Mouse (Mus musculus): ENCODE results near the gene Nudt4.
A peak's percentile ranks its signal among the peaks of the same experiment; 100 is the strongest.
"Not testable (repeated sequence)": the region's sequence is repeated elsewhere in the genome, so short reads cannot be mapped to it uniquely, and the experiment has no call there.

The Nudt4 gene

DNA sequence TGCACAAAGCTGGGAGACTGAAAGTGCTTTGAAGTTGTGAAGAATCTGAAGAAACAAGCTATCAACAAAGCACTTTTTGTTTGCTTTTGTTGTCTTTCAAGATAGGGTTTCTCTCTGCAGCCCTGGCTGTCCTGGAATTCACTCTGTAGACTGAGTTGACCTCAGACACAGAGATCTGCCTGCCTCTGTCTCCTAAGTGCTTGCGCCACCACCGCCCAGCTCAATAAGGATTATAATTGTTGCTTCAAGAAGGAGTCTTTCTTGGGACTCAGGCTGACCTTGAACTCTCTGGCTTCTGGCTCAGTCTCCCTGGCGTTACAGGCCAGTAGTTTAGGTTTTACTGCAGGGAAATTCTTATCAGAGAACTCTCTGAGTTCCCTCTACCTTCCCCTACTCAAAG, 2.8 kb upstream of the Nudt4 start:
- DNase-seq: no peak

GRCm38 (mm10) chr10:95565156-95565854, 1.4 kb upstream of the Nudt4 start:
- no peak for DNase-seq

GRCm38 (mm10) chr10:95562859-95563841, 796 bp downstream of the Nudt4 start:
- peak; percentile 63 for DNase-seq

- DNase-seq: no peak
Measured at GRCm38 (mm10) chr10:95562395-95562794, 1.6 kb downstream of the Nudt4 start.

GRCm38 (mm10) chr10:95561616-95562015, 2.3 kb downstream of the Nudt4 start:
- no peak for DNase-seq

DNA sequence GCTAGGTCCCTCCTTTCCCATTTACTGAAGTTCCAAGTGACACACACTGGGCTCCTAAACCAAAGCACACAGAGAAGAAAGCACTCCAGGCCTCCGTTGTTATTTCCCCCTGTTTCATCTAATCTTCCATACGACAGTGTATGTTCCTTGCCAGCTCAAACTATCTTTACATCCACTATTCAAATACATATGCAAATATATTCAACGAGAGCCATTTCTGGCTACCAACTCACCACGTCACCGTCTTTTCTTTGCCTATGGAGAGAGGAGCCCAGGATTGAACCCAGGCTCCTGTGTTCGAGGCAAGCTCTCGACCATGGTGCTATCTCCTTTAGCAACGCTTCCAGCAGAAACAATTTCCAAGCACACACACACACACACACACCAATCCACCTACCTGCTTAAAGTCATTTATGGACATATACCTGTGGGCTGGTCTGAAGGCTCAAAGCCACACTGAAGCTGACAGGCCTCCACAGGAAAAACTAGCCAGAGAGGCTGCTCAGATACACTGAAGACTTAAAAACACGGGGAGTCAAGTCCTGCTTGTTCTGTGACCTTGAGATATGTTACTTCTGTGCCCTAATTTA, 3.5 kb downstream of the Nudt4 start:
- no peak for DNase-seq

- DNase-seq: no peak
Measured at GRCm38 (mm10) chr10:95559426-95559825, 4.5 kb downstream of the Nudt4 start.

DNA sequence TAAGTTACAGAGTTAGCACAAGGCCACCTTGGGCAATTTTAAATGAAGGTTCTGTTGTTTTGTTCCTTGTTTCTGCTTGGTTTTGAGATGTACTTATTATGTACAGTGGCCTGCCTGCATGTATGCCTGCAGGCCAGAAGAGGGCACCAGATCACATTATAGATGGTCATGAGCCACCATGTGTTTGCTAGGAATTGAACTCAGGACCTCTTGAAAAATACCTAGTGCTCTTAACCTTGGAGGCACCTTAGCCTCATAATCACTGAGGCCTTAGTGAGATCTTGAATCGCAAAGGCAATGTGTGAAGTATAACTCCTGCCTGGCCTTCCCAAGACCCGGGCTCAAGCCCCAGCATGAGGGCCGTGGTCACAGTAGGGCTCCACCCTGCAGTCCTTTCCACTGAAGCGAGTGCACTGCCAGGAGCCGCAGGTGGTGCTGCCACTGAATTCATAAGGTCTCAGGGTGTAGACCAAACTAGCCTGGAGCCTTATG, 6.6 kb downstream of the Nudt4 start:
- DNase-seq: no peak

DNA sequence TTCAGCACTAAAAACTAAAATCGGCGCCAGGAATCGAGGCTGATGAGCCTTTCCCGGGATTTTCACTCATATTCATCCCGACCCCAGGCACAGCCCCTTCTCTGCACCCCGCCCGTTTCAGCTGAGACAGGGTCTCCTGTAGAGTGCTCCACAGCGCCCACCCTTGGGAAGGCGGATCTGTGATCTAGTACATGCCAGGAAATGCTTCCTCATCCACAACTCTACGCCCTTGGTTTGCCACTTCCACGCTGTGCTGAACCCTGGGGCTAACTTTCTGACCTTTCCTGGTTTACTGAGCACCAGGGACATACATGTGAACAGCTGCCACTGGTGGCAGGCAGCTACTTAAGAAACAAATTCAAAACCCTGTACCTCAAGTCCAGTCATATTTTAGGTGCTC, 8.1 kb downstream of the Nudt4 start:
- DNase-seq: no peak

- DNase-seq: no peak
Measured at GRCm38 (mm10) chr10:95552326-95552725, 11.6 kb downstream of the Nudt4 start.

GRCm38 (mm10) chr10:95551752-95552151, 12.2 kb downstream of the Nudt4 start:
- DNase-seq: no peak

DNA sequence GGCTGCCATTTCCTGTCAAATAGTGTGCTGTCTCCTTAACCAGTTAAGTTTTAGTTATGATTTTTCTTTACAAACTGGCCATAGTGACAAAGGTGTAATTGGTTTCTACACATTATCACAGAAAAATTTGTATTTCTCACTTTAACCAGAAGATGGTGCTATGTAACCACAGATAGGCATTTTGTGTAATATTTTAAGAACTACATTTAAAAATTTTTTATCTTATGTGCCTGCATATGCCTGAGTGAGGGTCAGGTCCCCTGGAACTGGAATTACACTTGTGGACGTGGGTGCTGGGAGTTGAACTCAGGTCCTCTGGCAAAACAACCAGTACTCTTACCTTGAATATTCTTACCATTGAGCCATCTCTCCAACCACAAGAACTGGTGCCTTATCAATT, 13.4 kb downstream of the Nudt4 start:
- no peak for DNase-seq

DNA sequence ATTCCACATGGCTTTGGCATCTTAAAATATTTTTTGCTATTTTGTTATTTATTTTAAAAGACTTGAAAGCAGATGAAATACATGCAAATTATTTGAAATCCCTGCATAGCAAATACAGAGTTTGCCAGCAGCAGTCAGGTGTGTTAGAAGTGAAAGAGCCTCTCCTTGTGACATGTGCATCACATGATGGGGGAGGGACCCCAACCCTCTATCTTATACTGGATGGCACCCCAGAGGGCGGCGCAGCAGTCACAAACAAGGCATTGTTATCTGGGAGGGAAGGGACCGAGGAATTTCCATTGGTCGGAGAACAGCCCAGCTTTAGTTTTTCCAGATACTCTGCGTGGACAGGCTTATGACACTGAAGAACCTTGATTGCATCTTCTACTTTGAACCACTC, 14.9 kb downstream of the Nudt4 start:
- not testable (repeated sequence) for DNase-seq

DNA sequence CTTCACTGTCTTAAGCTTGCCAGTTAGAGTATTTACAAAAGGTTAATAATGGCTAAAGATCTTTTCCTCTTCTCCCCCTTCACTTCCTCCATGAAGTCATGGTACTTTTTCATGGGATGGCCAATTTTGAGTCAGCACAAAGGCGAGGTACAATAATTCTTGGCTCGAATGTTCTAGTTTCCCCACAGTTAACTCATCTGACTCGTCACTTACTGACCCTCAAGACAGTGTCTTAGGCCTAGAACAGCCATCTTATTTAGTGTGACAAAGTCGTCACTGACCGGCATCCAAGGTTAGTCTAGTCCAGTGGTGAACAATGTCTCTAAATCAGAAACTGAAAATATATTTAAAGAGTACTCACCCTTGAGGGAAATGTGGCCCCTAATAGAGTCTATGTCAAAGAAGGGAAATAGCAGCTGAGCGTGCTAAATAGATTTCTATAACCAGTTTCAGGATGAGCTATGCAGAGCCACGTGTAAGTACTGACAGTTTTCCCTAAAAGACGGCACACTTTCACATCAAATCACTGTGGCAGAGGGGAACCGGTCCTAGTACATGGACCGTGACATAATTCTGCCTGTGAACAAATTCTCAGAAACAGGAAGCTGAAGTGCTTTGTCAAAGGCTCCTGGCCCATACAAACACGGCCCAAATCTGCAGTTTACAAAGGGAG, 15.7 kb downstream of the Nudt4 start:
- DNase-seq: no peak

- no peak for DNase-seq
Measured at GRCm38 (mm10) chr10:95546178-95546577, 17.8 kb downstream of the Nudt4 start.

- no peak for DNase-seq
Measured at GRCm38 (mm10) chr10:95545051-95545450, 18.9 kb downstream of the Nudt4 start.

DNA sequence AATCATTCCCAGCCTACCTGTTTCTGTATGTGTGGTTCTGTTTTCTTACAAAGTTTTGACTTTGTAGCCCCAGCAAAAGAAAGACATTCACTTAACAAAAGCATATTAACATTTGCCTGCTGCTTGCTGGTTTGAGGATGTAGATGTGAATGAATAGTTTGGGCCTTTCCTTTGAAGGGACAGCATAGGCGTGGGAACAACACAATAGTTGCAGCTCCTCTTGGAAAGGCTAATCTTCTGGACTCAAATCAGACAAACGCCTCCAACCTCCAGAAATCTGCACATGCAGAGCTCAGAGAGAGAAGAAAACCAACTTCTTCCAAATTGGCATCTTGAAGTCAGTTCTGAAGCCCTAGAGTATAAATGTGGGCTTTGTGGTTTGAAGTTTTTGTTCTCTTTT, 19.3 kb downstream of the Nudt4 start:
- DNase-seq: no peak

- peak; percentile 52 for DNase-seq
Measured at GRCm38 (mm10) chr10:95544004-95544403, 19.9 kb downstream of the Nudt4 start.

- DNase-seq: no peak
Measured at GRCm38 (mm10) chr10:95543377-95543776, 20.6 kb downstream of the Nudt4 start.

DNA sequence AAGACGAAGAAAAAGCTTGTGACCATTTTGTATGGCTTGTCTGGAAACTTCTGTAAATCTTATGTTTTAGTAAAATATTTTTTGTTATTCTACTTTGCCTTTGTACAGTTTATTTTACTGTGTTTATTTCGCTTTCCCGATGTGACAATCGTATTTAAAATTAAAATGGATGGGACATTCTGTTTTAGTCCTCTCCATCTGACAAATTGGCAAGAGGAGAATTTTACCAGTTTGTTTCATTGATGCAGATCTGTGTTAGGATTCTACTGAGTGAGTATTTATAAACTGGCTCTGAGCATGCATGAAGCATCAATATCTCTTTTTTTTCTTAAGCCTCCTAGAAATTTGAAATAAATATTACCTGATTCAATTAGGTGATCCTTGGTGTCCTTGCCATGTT, 21.0 kb downstream of the Nudt4 start:
- DNase-seq: no peak

GRCm38 (mm10) chr10:95539841-95540240, 24.1 kb downstream of the Nudt4 start:
- no peak for DNase-seq

DNA sequence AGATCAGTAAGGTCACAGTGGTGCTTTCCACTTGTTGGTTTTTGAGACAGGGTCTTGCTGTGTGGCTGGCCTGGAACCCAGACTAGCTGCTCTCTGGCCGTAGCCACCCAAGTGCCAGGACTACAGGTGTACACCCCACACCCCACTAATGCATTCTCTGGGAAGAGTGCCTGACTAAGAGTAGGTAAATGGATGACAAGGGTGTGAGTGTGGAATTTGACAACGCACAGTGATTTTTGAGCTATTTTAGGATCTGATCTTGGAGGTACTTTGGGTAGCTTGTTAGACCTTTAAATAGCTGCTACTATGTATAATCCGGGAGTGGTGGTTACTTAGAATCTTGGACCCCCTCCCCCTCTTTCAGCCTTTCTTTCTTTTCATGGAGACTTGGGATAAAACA, 24.7 kb downstream of the Nudt4 start:
- DNase-seq: no peak

GRCm38 (mm10) chr10:95536222-95536541, 27.8 kb downstream of the Nudt4 start:
- DNase-seq: no peak
